Mouse (Mus musculus) thymus, adult 2 months (tissue): ENCODE data around the gene Opalin.

Source experiments
- CTCF ChIP-seq: fragments of 200-500 bp; IDR thresholded peaks from 2 replicates; pipeline ENCODE4 v1.5.1; 2012; ENCODE audit warnings: mild to moderate bottlenecking, control low read depth, low read length, moderate library complexity, borderline replicate concordance; ENCODE audit not compliant: control insufficient read depth, poor library complexity, insufficient read depth; ENCODE audit errors: extremely low read depth
- POLR2A ChIP-seq: fragments of 200-500 bp; IDR thresholded peaks from 2 replicates; pipeline ENCODE4 v1.6.1; 2012; ENCODE audit warnings: mild to moderate bottlenecking, low read length, control low read depth, moderate library complexity; ENCODE audit not compliant: control insufficient read depth, poor library complexity, insufficient read depth; ENCODE audit errors: extremely low read depth

DNA sequence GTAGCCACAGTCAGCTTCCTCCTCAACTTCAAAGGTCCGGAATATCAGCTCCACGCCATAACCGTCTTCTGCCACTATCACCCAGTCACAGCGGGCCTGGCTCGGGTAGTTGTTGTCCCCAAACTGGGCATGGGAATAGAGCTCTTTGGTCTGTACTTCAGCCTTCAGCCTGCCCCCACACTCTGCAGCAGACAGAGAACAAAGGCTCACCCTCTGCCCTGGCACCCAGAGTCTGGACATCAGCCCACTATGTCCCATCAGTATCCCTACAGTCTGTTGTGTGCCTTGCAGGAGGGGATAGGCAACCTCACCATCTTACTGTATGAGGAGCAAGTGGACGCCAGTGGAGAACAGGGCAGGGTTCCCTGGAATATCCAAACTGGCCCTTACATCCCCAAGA lies 9.4 kb upstream of the Opalin start:
- TF ChIP-seq CTCF (no peak), POLR2A (no peak)
